Mouse (Mus musculus) kidney, embryonic 16.5 days (tissue): ENCODE data around the gene Tmem104. TPM values are rescaled to one million over a fixed set of nuclear protein-coding genes. Genes with fewer than 3 reads are reported as not detected.
A peak's percentile ranks its signal among the peaks of the same experiment; 100 is the strongest.

Experiments
- ATAC-seq: fragments of 200-750 bp; cut with Nextera tagmentation; 2 replicates; pipeline ENCODE4 v1.8.0; 2017; ENCODE audit warnings: moderate TSS enrichment; ENCODE audit not compliant: low FRiP score, low TSS enrichment
- H3K27ac ChIP-seq: fragments of 300-500 bp; sonication (generic); 2 replicates; pipeline ENCODE4 v1.5.1; 2014; ENCODE audit warnings: low read length
- H3K27me3 ChIP-seq: fragments of 300-500 bp; sonication (generic); 2 replicates; pipeline ENCODE4 v1.6.1; 2014; ENCODE audit warnings: low read length, control low read depth, mixed read lengths; ENCODE audit not compliant: insufficient read depth
- H3K36me3 ChIP-seq: fragments of 300-500 bp; sonication (generic); 2 replicates; pipeline ENCODE4 v1.6.1; 2014; ENCODE audit warnings: low read length, control low read depth, mixed read lengths; ENCODE audit not compliant: insufficient read depth
- H3K4me1 ChIP-seq: fragments of 300-500 bp; sonication (generic); 2 replicates; pipeline ENCODE4 v1.6.1; 2014; ENCODE audit warnings: low read length, control low read depth, mixed read lengths; ENCODE audit not compliant: insufficient read depth
- H3K4me2 ChIP-seq: fragments of 300-500 bp; sonication (generic); replicated peaks from 2 replicates; pipeline ENCODE4 v1.6.1; 2014; ENCODE audit warnings: low read depth, low read length
- H3K4me3 ChIP-seq: fragments of 300-500 bp; sonication (generic); 2 replicates; pipeline ENCODE4 v1.5.1; 2014; ENCODE audit warnings: mild to moderate bottlenecking, low read length
- H3K9ac ChIP-seq: fragments of 300-500 bp; sonication (generic); replicated peaks from 2 replicates; pipeline ENCODE4 v1.6.1; 2014; ENCODE audit warnings: low read length
- H3K9me3 ChIP-seq: fragments of 300-500 bp; sonication (generic); 2 replicates; pipeline ENCODE4 v1.6.1; 2016; ENCODE audit warnings: low read length, control low read depth
- WGBS: fragments of 180-500 bp; shearing (Covaris S2); extraction: QIAGEN DNeasy Blood & Tissue Kit; methylation state at CpG from one replicate; pipeline ENCODE4 v1.1.7; 2014; 5-methylcytosine and 5-hydroxymethylcytosine counted together
- polyA plus RNA-seq: library from polyadenylated mRNA; unstranded; fragments of >200 nt; fragmentation: Nextera tagmentation; extraction: Ambion mirVana; gene quantifications from 2 replicates; pipeline ENCODE4 v1.2.1, GENCODE M21; 2015

Tmem104 gene
- polyA plus RNA-seq, 1 experiment from 2014 or later, result 13.8 TPM

GRCm38 (mm10) chr11:115192180-115192579 lies 4.9 kb downstream of the Tmem104 start:
- WGBS, result 50% methylated on average over 9 of the region's 9 CpGs
- H3K4me3 ChIP-seq, result no peak overlapping the region
- H3K9ac ChIP-seq, result no peak overlapping the region
- ATAC-seq, result peak; percentile 31; the same call in 1 of the 2 replicates
- peaks cover 6% of the 10 kb centered on the region; the same call in 1 of the 2 replicates for H3K4me1 ChIP-seq
- H3K27me3 ChIP-seq, result no peaks in the 10 kb centered on the region
- H3K4me2 ChIP-seq, result no peak overlapping the region
- peak overlapping the region; percentile 22; the same call in 1 of the 2 replicates for H3K27ac ChIP-seq
- no peaks in the 10 kb centered on the region for H3K9me3 ChIP-seq
- peaks cover 6% of the 10 kb centered on the region; the same call in 1 of the 2 replicates for H3K36me3 ChIP-seq

- H3K9me3 ChIP-seq, result no peaks in the 10 kb centered on the region
- no peaks in the 10 kb centered on the region for H3K4me1 ChIP-seq
- no peak overlapping the region for H3K4me2 ChIP-seq
- no peak for ATAC-seq
- H3K4me3 ChIP-seq, result no peak overlapping the region
- H3K27ac ChIP-seq, result no peak overlapping the region
- WGBS, result 85% methylated on average over 6 of the region's 6 CpGs
- H3K27me3 ChIP-seq, result no peaks in the 10 kb centered on the region
- peaks cover 11% of the 10 kb centered on the region; the same call in 1 of the 2 replicates for H3K36me3 ChIP-seq
- no peak overlapping the region for H3K9ac ChIP-seq
Observed at GRCm38 (mm10) chr11:115194693-115195092, 7.4 kb downstream of the Tmem104 start.

DNA sequence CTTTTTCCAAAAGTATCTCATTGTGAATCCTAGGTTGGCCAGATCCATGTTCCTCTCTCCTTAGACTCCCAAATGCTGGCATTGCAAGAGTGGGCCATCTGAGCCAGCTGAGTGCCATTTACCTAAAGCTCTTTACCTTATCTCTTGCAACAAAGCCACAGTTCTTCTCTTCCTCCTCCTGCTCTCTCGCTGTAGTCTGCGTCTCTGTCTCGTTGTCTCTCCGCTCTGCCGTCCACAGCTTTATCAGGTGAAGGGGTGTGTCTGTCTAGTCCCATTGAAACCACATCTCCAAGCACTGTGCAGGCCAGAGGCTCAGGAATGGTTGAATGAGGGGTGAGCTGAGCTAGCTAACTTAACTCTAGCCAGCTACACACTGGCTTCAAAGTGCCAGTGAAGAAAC lies 8.6 kb downstream of the Tmem104 start:
- WGBS, result 91% methylated on average over 5 of the region's 5 CpGs
- Histone ChIP-seq H3K27ac (no peak overlapping the region), H3K9me3 (no peaks in the 10 kb centered on the region), H3K4me3 (no peak overlapping the region), H3K9ac (no peak overlapping the region), H3K36me3 (peaks cover 11% of the 10 kb centered on the region; the same call in 1 of the 2 replicates), H3K4me1 (no peaks in the 10 kb centered on the region), H3K27me3 (no peaks in the 10 kb centered on the region), H3K4me2 (no peak overlapping the region)
- ATAC-seq, result no peak

GRCm38 (mm10) chr11:115197558-115197957 lies 10.3 kb downstream of the Tmem104 start:
- Histone ChIP-seq H3K27me3 (no peaks in the 10 kb centered on the region), H3K36me3 (peaks cover 15% of the 10 kb centered on the region; the same call in 1 of the 2 replicates), H3K4me1 (no peaks in the 10 kb centered on the region), H3K4me3 (no peak overlapping the region), H3K9me3 (no peaks in the 10 kb centered on the region), H3K4me2 (no peak overlapping the region), H3K27ac (no peak overlapping the region), H3K9ac (no peak overlapping the region)
- 84% methylated on average over 8 of the region's 8 CpGs for WGBS
- ATAC-seq, result no peak

- no peak for ATAC-seq
- WGBS, result 62% methylated on average over 12 of the region's 12 CpGs
- no peak overlapping the region for H3K9ac ChIP-seq
- H3K4me2 ChIP-seq, result no peak overlapping the region
- no peak overlapping the region for H3K4me3 ChIP-seq
- H3K9me3 ChIP-seq, result no peaks in the 10 kb centered on the region
- H3K36me3 ChIP-seq, result peaks cover 15% of the 10 kb centered on the region; the same call in 1 of the 2 replicates
- H3K27me3 ChIP-seq, result no peaks in the 10 kb centered on the region
- H3K27ac ChIP-seq, result no peak overlapping the region
- no peaks in the 10 kb centered on the region for H3K4me1 ChIP-seq
Observed at GRCm38 (mm10) chr11:115198932-115199384, 11.7 kb downstream of the Tmem104 start.

DNA sequence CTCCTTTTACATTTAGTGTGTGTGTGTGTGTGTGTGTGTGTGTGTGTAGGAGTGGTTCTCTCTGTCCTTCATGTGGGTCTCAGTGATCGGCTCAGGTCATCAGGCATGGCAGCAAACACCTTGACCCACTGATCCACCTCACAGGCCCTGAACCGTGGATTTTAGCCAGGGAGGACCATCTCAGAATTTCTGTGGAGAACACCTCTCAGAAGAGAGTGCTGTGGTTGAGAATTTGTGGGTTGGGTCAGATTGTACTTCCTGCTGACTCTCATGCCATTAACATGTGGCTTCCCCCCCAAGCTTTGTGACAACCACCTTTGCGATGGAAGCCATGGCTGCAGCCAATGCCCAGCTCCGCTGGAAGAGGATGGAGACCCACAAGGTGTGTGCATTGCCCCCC lies 13.2 kb downstream of the Tmem104 start:
- Histone ChIP-seq H3K4me3 (no peak overlapping the region), H3K9ac (no peak overlapping the region), H3K4me1 (no peaks in the 10 kb centered on the region), H3K27me3 (no peaks in the 10 kb centered on the region), H3K9me3 (no peaks in the 10 kb centered on the region), H3K36me3 (peaks cover 15% of the 10 kb centered on the region; the same call in 1 of the 2 replicates), H3K27ac (no peak overlapping the region), H3K4me2 (no peak overlapping the region)
- ATAC-seq, result no peak
- 81% methylated on average over 4 of the region's 4 CpGs for WGBS

- Histone ChIP-seq H3K4me2 (no peak overlapping the region), H3K27ac (no peak overlapping the region), H3K9ac (no peak overlapping the region), H3K4me3 (no peak overlapping the region), H3K9me3 (no peaks in the 10 kb centered on the region), H3K27me3 (no peaks in the 10 kb centered on the region), H3K36me3 (peaks cover 19% of the 10 kb centered on the region; the same call in 1 of the 2 replicates), H3K4me1 (no peaks in the 10 kb centered on the region)
- peak; percentile 86 for ATAC-seq
- 16% methylated on average over 12 of the region's 12 CpGs for WGBS
Observed at GRCm38 (mm10) chr11:115202316-115202715, 15.0 kb downstream of the Tmem104 start.

GRCm38 (mm10) chr11:115202756-115203155 lies 15.5 kb downstream of the Tmem104 start:
- no peak overlapping the region for H3K9ac ChIP-seq
- no peaks in the 10 kb centered on the region for H3K27me3 ChIP-seq
- 0 out of 2 replicates have a peak, but pooled peaks have one; percentile 28 for ATAC-seq
- no peaks in the 10 kb centered on the region for H3K9me3 ChIP-seq
- no peak overlapping the region for H3K4me2 ChIP-seq
- H3K36me3 ChIP-seq, result peaks cover 17% of the 10 kb centered on the region; the same call in 1 of the 2 replicates
- no peaks in the 10 kb centered on the region for H3K4me1 ChIP-seq
- H3K4me3 ChIP-seq, result no peak overlapping the region
- H3K27ac ChIP-seq, result no peak overlapping the region
- WGBS, result 93% methylated on average over 9 of the region's 9 CpGs

GRCm38 (mm10) chr11:115208126-115208525 lies 20.8 kb downstream of the Tmem104 start:
- Histone ChIP-seq H3K27me3 (no peaks in the 10 kb centered on the region), H3K9me3 (no peaks in the 10 kb centered on the region), H3K27ac (no peak overlapping the region), H3K4me1 (0 out of 2 replicates have a peak, but pooled peaks cover 6% of the 10 kb centered on the region), H3K4me3 (no peak overlapping the region), H3K4me2 (no peak overlapping the region), H3K36me3 (peaks cover 6% of the 10 kb centered on the region; the same call in 1 of the 2 replicates), H3K9ac (no peak overlapping the region)
- 80% methylated on average over 12 of the region's 12 CpGs for WGBS
- ATAC-seq, result no peak
